Mouse (Mus musculus) intestine, embryonic 16.5 days (tissue): Measurements from ENCODE around the gene Ppp1r18. TPM values are rescaled to one million over a fixed set of nuclear protein-coding genes. Genes with fewer than 3 reads are reported as not detected.

Experiments used
- ATAC-seq: fragments of 200-750 bp; cut with Nextera tagmentation; 2 replicates; pipeline ENCODE4 v1.8.0; 2017; ENCODE audit warnings: moderate TSS enrichment, moderate library complexity
- H3K27ac ChIP-seq: fragments of 300-500 bp; sonication (generic); 2 replicates; pipeline ENCODE4 v1.5.1; 2014; ENCODE audit warnings: mild to moderate bottlenecking, low read length
- H3K27me3 ChIP-seq: fragments of 300-500 bp; sonication (generic); replicated peaks from 2 replicates; pipeline ENCODE4 v1.6.1; 2014; ENCODE audit warnings: low read length, control low read depth, mixed read lengths; ENCODE audit not compliant: control insufficient read depth, insufficient read depth
- H3K36me3 ChIP-seq: fragments of 300-500 bp; sonication (generic); 2 replicates; pipeline ENCODE4 v1.6.1; 2014; ENCODE audit warnings: low read length, control low read depth; ENCODE audit not compliant: control insufficient read depth, insufficient read depth
- H3K4me1 ChIP-seq: fragments of 300-500 bp; sonication (generic); 2 replicates; pipeline ENCODE4 v1.6.1; 2014; ENCODE audit warnings: low read length, control low read depth, mixed read lengths; ENCODE audit not compliant: control insufficient read depth, insufficient read depth
- H3K4me2 ChIP-seq: fragments of 300-500 bp; sonication (generic); 2 replicates; pipeline ENCODE4 v1.6.1; 2014; ENCODE audit warnings: low read depth, low read length, control low read depth
- H3K4me3 ChIP-seq: fragments of 300-500 bp; sonication (generic); 2 replicates; pipeline ENCODE4 v1.5.1; 2014; ENCODE audit warnings: mild to moderate bottlenecking, low read length
- H3K9ac ChIP-seq: fragments of 300-500 bp; sonication (generic); 2 replicates; pipeline ENCODE4 v1.6.1; 2014; ENCODE audit warnings: low read depth, low read length
- H3K9me3 ChIP-seq: fragments of 300-500 bp; sonication (generic); 2 replicates; pipeline ENCODE4 v1.6.1; 2016; ENCODE audit warnings: low read length, control low read depth; ENCODE audit not compliant: control insufficient read depth
- WGBS: fragments of 180-500 bp; shearing (Covaris S2); extraction: QIAGEN DNeasy Blood & Tissue Kit; methylation state at CpG from one replicate; pipeline ENCODE4 v1.1.7; 2014; 5-methylcytosine and 5-hydroxymethylcytosine counted together
- polyA plus RNA-seq: library from polyadenylated mRNA; unstranded; fragments of >200 nt; fragmentation: Nextera tagmentation; extraction: Ambion mirVana; gene quantifications from 2 replicates; pipeline ENCODE4 v1.2.1, GENCODE M21; 2015

The Ppp1r18 gene
- polyA plus RNA-seq, 1 experiment from 2014 or later, result 19.4 TPM

GRCm38 (mm10) chr17:35843514-35843913 is 21.9 kb upstream of the Ppp1r18 start:
- H3K4me1 ChIP-seq, result peaks cover 3% of the 10 kb centered on the region
- no peak overlapping the region for H3K4me2 ChIP-seq
- H3K27me3 ChIP-seq, result no peaks in the 10 kb centered on the region
- WGBS, result 94% methylated on average over 3 of the region's 3 CpGs
- H3K9me3 ChIP-seq, result no peaks in the 10 kb centered on the region
- no peak overlapping the region for H3K4me3 ChIP-seq
- no peak for ATAC-seq
- H3K27ac ChIP-seq, result no peak overlapping the region
- H3K36me3 ChIP-seq, result peaks cover 7% of the 10 kb centered on the region
- H3K9ac ChIP-seq, result no peak overlapping the region

GRCm38 (mm10) chr17:35848112-35848511 is 17.3 kb upstream of the Ppp1r18 start:
- peaks cover 23% of the 10 kb centered on the region for H3K36me3 ChIP-seq
- no peak overlapping the region for H3K9ac ChIP-seq

GRCm38 (mm10) chr17:35850974-35851373 is 14.4 kb upstream of the Ppp1r18 start:
- WGBS, result 87% methylated on average over 3 of the region's 3 CpGs
- Histone ChIP-seq H3K9me3 (no peaks in the 10 kb centered on the region), H3K4me2 (no peak overlapping the region), H3K9ac (no peak overlapping the region), H3K4me1 (no peaks in the 10 kb centered on the region), H3K27ac (no peak overlapping the region), H3K27me3 (no peaks in the 10 kb centered on the region), H3K36me3 (peaks cover 24% of the 10 kb centered on the region), H3K4me3 (no peak overlapping the region)
- no peak for ATAC-seq

More at GRCm38 (mm10) chr17:35848112-35848511, 17.3 kb upstream of the Ppp1r18 start:
- peak; percentile 40; the same call in 1 of the 2 replicates for ATAC-seq
- no peak overlapping the region for H3K27ac ChIP-seq
- no peaks in the 10 kb centered on the region for H3K4me1 ChIP-seq
- no peaks in the 10 kb centered on the region for H3K27me3 ChIP-seq
- no peak overlapping the region for H3K4me2 ChIP-seq
- H3K9me3 ChIP-seq, result no peaks in the 10 kb centered on the region
- no peak overlapping the region for H3K4me3 ChIP-seq
- WGBS, result 54% methylated on average over 1 of the region's 1 CpGs

- Histone ChIP-seq H3K4me1 (peaks cover 9% of the 10 kb centered on the region; the same call in 1 of the 2 replicates), H3K4me2 (no peak overlapping the region), H3K36me3 (0 out of 2 replicates have a peak, but pooled peaks cover 5% of the 10 kb centered on the region), H3K27ac (no peak overlapping the region), H3K9me3 (no peaks in the 10 kb centered on the region), H3K9ac (no peak overlapping the region), H3K4me3 (no peak overlapping the region), H3K27me3 (no peaks in the 10 kb centered on the region)
- 94% methylated on average over 1 of the region's 1 CpGs for WGBS
- ATAC-seq, result no peak
Measured at GRCm38 (mm10) chr17:35859371-35859770, 6.0 kb upstream of the Ppp1r18 start.

- no peak overlapping the region for H3K9ac ChIP-seq
- H3K36me3 ChIP-seq, result 0 out of 2 replicates have a peak, but pooled peaks cover 4% of the 10 kb centered on the region
- H3K4me1 ChIP-seq, result peaks cover 9% of the 10 kb centered on the region; the same call in 1 of the 2 replicates
- H3K4me3 ChIP-seq, result no peak overlapping the region
- no peaks in the 10 kb centered on the region for H3K9me3 ChIP-seq
- H3K27ac ChIP-seq, result no peak overlapping the region
- H3K4me2 ChIP-seq, result no peak overlapping the region
- ATAC-seq, result no peak
- no peaks in the 10 kb centered on the region for H3K27me3 ChIP-seq
- WGBS, result 62% methylated on average over 2 of the region's 2 CpGs
Measured at GRCm38 (mm10) chr17:35859835-35860234, 5.6 kb upstream of the Ppp1r18 start.

- WGBS, result 4% methylated on average over 12 of the region's 12 CpGs
Measured at GRCm38 (mm10) chr17:35860831-35861197, 4.6 kb upstream of the Ppp1r18 start.

GRCm38 (mm10) chr17:35861198-35861857 is 4.1 kb upstream of the Ppp1r18 start, which contains the start of gene Nrm:
Gene Nrm (plus strand): TSS chr17:35861318.
- Histone ChIP-seq H3K27me3 (no peaks in the 10 kb centered on the region), H3K4me1 (peaks cover 12% of the 10 kb centered on the region; the same call in 1 of the 2 replicates), H3K4me3 (peak within 1 kb of the TSS; percentile 86), H3K9ac (peak within 1 kb of the TSS; percentile 80), H3K36me3 (0 out of 2 replicates have a peak, but pooled peaks cover 3% of the 10 kb centered on the region), H3K9me3 (no peaks in the 10 kb centered on the region), H3K27ac (peak within 1 kb of the TSS; percentile 88), H3K4me2 (peak within 1 kb of the TSS; percentile 66)
- under 1% methylated on average over 47 of the region's 47 CpGs for WGBS
- peak; percentile 95 for ATAC-seq

More at GRCm38 (mm10) chr17:35860831-35861197, 4.6 kb upstream of the Ppp1r18 start:
- peaks cover 12% of the 10 kb centered on the region; the same call in 1 of the 2 replicates for H3K4me1 ChIP-seq
- no peaks in the 10 kb centered on the region for H3K9me3 ChIP-seq
- H3K4me2 ChIP-seq, result peak overlapping the region; percentile 66
- H3K27me3 ChIP-seq, result no peaks in the 10 kb centered on the region
- peak overlapping the region; percentile 86 for H3K4me3 ChIP-seq
- ATAC-seq, result peak; percentile 26; the same call in 1 of the 2 replicates
- H3K36me3 ChIP-seq, result 0 out of 2 replicates have a peak, but pooled peaks cover 3% of the 10 kb centered on the region
- H3K9ac ChIP-seq, result peak overlapping the region; percentile 80
- H3K27ac ChIP-seq, result no peak overlapping the region

- Histone ChIP-seq H3K9ac (peak overlapping the region; percentile 77), H3K4me3 (peak overlapping the region; percentile 62), H3K36me3 (no peaks in the 10 kb centered on the region), H3K9me3 (no peaks in the 10 kb centered on the region), H3K27me3 (no peaks in the 10 kb centered on the region), H3K27ac (peak overlapping the region; percentile 89), H3K4me2 (peak overlapping the region; percentile 81), H3K4me1 (peaks cover 26% of the 10 kb centered on the region)
- 31% methylated on average over 10 of the region's 10 CpGs for WGBS
- no peak for ATAC-seq
Measured at GRCm38 (mm10) chr17:35864832-35865353, 500 bp upstream of the Ppp1r18 start.

- Histone ChIP-seq H3K36me3 (no peaks in the 10 kb centered on the region; the same call in 1 of the 2 replicates), H3K27me3 (no peaks in the 10 kb centered on the region), H3K9me3 (0 out of 2 replicates have a peak, but pooled peaks cover 3% of the 10 kb centered on the region), H3K4me1 (peaks cover 32% of the 10 kb centered on the region), H3K9ac (peak overlapping the region; percentile 77), H3K4me3 (peak overlapping the region; percentile 62), H3K4me2 (peak overlapping the region; percentile 81), H3K27ac (peak overlapping the region; percentile 89)
- under 1% methylated on average over 38 of the region's 38 CpGs for WGBS
- peak; percentile 49 for ATAC-seq
Measured at GRCm38 (mm10) chr17:35866281-35866831, 963 bp downstream of the Ppp1r18 start.
